Mouse (Mus musculus) kidney, embryonic 14.5 days (tissue): ENCODE results near the gene Tcf3. TPM values are rescaled to one million over a fixed set of nuclear protein-coding genes. Genes with fewer than 3 reads are reported as not detected.

Experiments
- ATAC-seq: fragments of 200-750 bp; cut with Nextera tagmentation; 2 replicates; pipeline ENCODE4 v1.8.0; 2017; ENCODE audit warnings: moderate number of reproducible peaks, mild to moderate bottlenecking, moderate TSS enrichment, moderate library complexity; ENCODE audit not compliant: low FRiP score, low TSS enrichment
- H3K27ac ChIP-seq: fragments of 300-500 bp; sonication (generic); 2 replicates; pipeline ENCODE4 v1.5.1; 2014; ENCODE audit warnings: low read depth, mild to moderate bottlenecking, low read length, moderate library complexity, mixed read lengths
- H3K27me3 ChIP-seq: fragments of 300-500 bp; sonication (generic); 2 replicates; pipeline ENCODE4 v1.6.1; 2014; ENCODE audit warnings: mild to moderate bottlenecking, low read length; ENCODE audit not compliant: control insufficient read depth, insufficient read depth
- H3K36me3 ChIP-seq: fragments of 300-500 bp; sonication (generic); 2 replicates; pipeline ENCODE4 v1.6.1; 2014; ENCODE audit warnings: low read length, mixed read lengths; ENCODE audit not compliant: control insufficient read depth, insufficient read depth
- H3K4me1 ChIP-seq: fragments of 300-500 bp; sonication (generic); 2 replicates; pipeline ENCODE4 v1.6.1; 2014; ENCODE audit warnings: low read length, mixed read lengths; ENCODE audit not compliant: control insufficient read depth, insufficient read depth
- H3K4me2 ChIP-seq: fragments of 300-500 bp; sonication (generic); replicated peaks from 2 replicates; pipeline ENCODE4 v1.6.1; 2014; ENCODE audit warnings: low read depth, mild to moderate bottlenecking, low read length
- H3K4me3 ChIP-seq: fragments of 300-500 bp; sonication (generic); 2 replicates; pipeline ENCODE4 v1.5.1; 2014; ENCODE audit warnings: mild to moderate bottlenecking, low read length
- H3K9ac ChIP-seq: fragments of 300-500 bp; sonication (generic); 2 replicates; pipeline ENCODE4 v1.6.1; 2014; ENCODE audit warnings: low read depth, mild to moderate bottlenecking, low read length, moderate library complexity
- H3K9me3 ChIP-seq: fragments of 300-500 bp; sonication (generic); 2 replicates; pipeline ENCODE4 v1.6.1; 2016; ENCODE audit warnings: low read length; ENCODE audit not compliant: control insufficient read depth
- WGBS: fragments of 180-500 bp; shearing (Covaris S2); extraction: QIAGEN DNeasy Blood & Tissue Kit; methylation state at CpG from one replicate; pipeline ENCODE4 v1.1.7; 2014; 5-methylcytosine and 5-hydroxymethylcytosine counted together
- polyA plus RNA-seq: library from polyadenylated mRNA; unstranded; fragments of >200 nt; fragmentation: Nextera tagmentation; extraction: Ambion mirVana; gene quantifications from 2 replicates; pipeline ENCODE4 v1.2.1, GENCODE M21; 2014

The Tcf3 gene
- polyA plus RNA-seq: 134 and 162 TPM in 2 replicates

- no peaks in the 10 kb centered on the region for H3K27me3 ChIP-seq
- peaks cover 28% of the 10 kb centered on the region for H3K4me1 ChIP-seq
- peak; percentile 92 for ATAC-seq
- H3K36me3 ChIP-seq: peaks cover 22% of the 10 kb centered on the region
- H3K9me3 ChIP-seq: no peaks in the 10 kb centered on the region
- H3K4me2 ChIP-seq: peak within 1 kb of the TSS; percentile 92
- H3K9ac ChIP-seq: peak within 1 kb of the TSS; percentile 100
- H3K27ac ChIP-seq: peak within 1 kb of the TSS; percentile 91
- peak within 1 kb of the TSS; percentile 98 for H3K4me3 ChIP-seq
- under 1% methylated on average over 58 of the region's 61 CpGs for WGBS
Observed at GRCm38 (mm10) chr10:80433513-80434232, at the start of gene Tcf3. TSS of gene Tcf3 (minus strand) at chr10:80433647.

- no peak overlapping the region for H3K27ac ChIP-seq
- peaks cover 47% of the 10 kb centered on the region for H3K27me3 ChIP-seq
- WGBS: 13% methylated on average over 5 of the region's 5 CpGs
- ATAC-seq: no peak
- no peaks in the 10 kb centered on the region for H3K36me3 ChIP-seq
- no peak overlapping the region for H3K4me3 ChIP-seq
- no peaks in the 10 kb centered on the region for H3K9me3 ChIP-seq
- H3K4me1 ChIP-seq: no peaks in the 10 kb centered on the region
- no peak overlapping the region for H3K4me2 ChIP-seq
- no peak overlapping the region for H3K9ac ChIP-seq
Observed at GRCm38 (mm10) chr10:80481002-80481401, 47.6 kb upstream of the Tcf3 start.

GRCm38 (mm10) chr10:80478531-80478930 is 45.1 kb upstream of the Tcf3 start:
- Histone ChIP-seq H3K27me3 (peaks cover 23% of the 10 kb centered on the region), H3K9ac (no peak overlapping the region), H3K4me3 (no peak overlapping the region), H3K4me2 (no peak overlapping the region), H3K27ac (no peak overlapping the region), H3K9me3 (no peaks in the 10 kb centered on the region), H3K36me3 (no peaks in the 10 kb centered on the region), H3K4me1 (no peaks in the 10 kb centered on the region)
- 75% methylated on average over 5 of the region's 5 CpGs for WGBS
- ATAC-seq: no peak

- Histone ChIP-seq H3K4me3 (peak overlapping the region; percentile 53), H3K4me2 (peak overlapping the region; percentile 64), H3K36me3 (no peaks in the 10 kb centered on the region), H3K9ac (peak overlapping the region; percentile 61), H3K4me1 (no peaks in the 10 kb centered on the region), H3K9me3 (no peaks in the 10 kb centered on the region), H3K27ac (0 out of 2 replicates have a peak overlapping the region, but pooled peaks have one; percentile 1), H3K27me3 (peaks cover 20% of the 10 kb centered on the region)
- peak; percentile 89 for ATAC-seq
- 1% methylated on average over 57 of the region's 58 CpGs for WGBS
Observed at GRCm38 (mm10) chr10:80475290-80475959, 42.0 kb upstream of the Tcf3 start.

- 59% methylated on average over 5 of the region's 5 CpGs for WGBS
- no peaks in the 10 kb centered on the region for H3K9me3 ChIP-seq
- H3K27ac ChIP-seq: no peak overlapping the region
- H3K4me1 ChIP-seq: 0 out of 2 replicates have a peak, but pooled peaks cover 3% of the 10 kb centered on the region
- H3K36me3 ChIP-seq: no peaks in the 10 kb centered on the region
- 0 out of 2 replicates have a peak overlapping the region, but pooled peaks have one; percentile 12 for H3K9ac ChIP-seq
- peaks cover 15% of the 10 kb centered on the region; the same call in 1 of the 2 replicates for H3K27me3 ChIP-seq
- no peak overlapping the region for H3K4me2 ChIP-seq
- H3K4me3 ChIP-seq: no peak overlapping the region
- ATAC-seq: no peak
Observed at GRCm38 (mm10) chr10:80465066-80465465, 31.6 kb upstream of the Tcf3 start.

GRCm38 (mm10) chr10:80464381-80465035 is 31.1 kb upstream of the Tcf3 start:
- Histone ChIP-seq H3K36me3 (no peaks in the 10 kb centered on the region), H3K4me2 (peak overlapping the region; percentile 31), H3K27ac (no peak overlapping the region), H3K4me3 (no peak overlapping the region), H3K27me3 (peaks cover 10% of the 10 kb centered on the region; the same call in 1 of the 2 replicates), H3K9me3 (no peaks in the 10 kb centered on the region), H3K4me1 (0 out of 2 replicates have a peak, but pooled peaks cover 3% of the 10 kb centered on the region), H3K9ac (0 out of 2 replicates have a peak overlapping the region, but pooled peaks have one; percentile 12)
- peak; percentile 84 for ATAC-seq
- WGBS: 6% methylated on average over 19 of the region's 19 CpGs

GRCm38 (mm10) chr10:80461346-80461745 is 27.9 kb upstream of the Tcf3 start:
- H3K4me3 ChIP-seq: no peak overlapping the region
- H3K36me3 ChIP-seq: no peaks in the 10 kb centered on the region
- no peak overlapping the region for H3K4me2 ChIP-seq
- 0 out of 2 replicates have a peak, but pooled peaks cover 3% of the 10 kb centered on the region for H3K4me1 ChIP-seq
- no peak overlapping the region for H3K9ac ChIP-seq
- H3K27me3 ChIP-seq: peaks cover 15% of the 10 kb centered on the region
- 80% methylated on average over 7 of the region's 7 CpGs for WGBS
- no peak for ATAC-seq
- H3K27ac ChIP-seq: no peak overlapping the region
- H3K9me3 ChIP-seq: no peaks in the 10 kb centered on the region

GRCm38 (mm10) chr10:80460324-80460723 is 26.9 kb upstream of the Tcf3 start:
- H3K36me3 ChIP-seq: no peaks in the 10 kb centered on the region
- peaks cover 15% of the 10 kb centered on the region for H3K27me3 ChIP-seq
- H3K27ac ChIP-seq: no peak overlapping the region
- H3K9me3 ChIP-seq: no peaks in the 10 kb centered on the region
- H3K4me1 ChIP-seq: 0 out of 2 replicates have a peak, but pooled peaks cover 3% of the 10 kb centered on the region
- no peak overlapping the region for H3K9ac ChIP-seq
- no peak overlapping the region for H3K4me3 ChIP-seq
- ATAC-seq: no peak
- no peak overlapping the region for H3K4me2 ChIP-seq
- WGBS: 75% methylated on average over 4 of the region's 4 CpGs
